Mouse (Mus musculus) thymus, postnatal 36 days (tissue): Measurements from ENCODE around the gene Paqr8.
"Not testable (repeated sequence)": the region's sequence is repeated elsewhere in the genome, so short reads cannot be mapped to it uniquely, and the experiment has no call there.

Experiments
- DNase-seq, 2 experiments: peaks; one replicate each; pipeline ENCODE4 v3.0.0; 2022; ENCODE audit warnings: mixed read lengths in 2 of 2

The Paqr8 gene

DNA sequence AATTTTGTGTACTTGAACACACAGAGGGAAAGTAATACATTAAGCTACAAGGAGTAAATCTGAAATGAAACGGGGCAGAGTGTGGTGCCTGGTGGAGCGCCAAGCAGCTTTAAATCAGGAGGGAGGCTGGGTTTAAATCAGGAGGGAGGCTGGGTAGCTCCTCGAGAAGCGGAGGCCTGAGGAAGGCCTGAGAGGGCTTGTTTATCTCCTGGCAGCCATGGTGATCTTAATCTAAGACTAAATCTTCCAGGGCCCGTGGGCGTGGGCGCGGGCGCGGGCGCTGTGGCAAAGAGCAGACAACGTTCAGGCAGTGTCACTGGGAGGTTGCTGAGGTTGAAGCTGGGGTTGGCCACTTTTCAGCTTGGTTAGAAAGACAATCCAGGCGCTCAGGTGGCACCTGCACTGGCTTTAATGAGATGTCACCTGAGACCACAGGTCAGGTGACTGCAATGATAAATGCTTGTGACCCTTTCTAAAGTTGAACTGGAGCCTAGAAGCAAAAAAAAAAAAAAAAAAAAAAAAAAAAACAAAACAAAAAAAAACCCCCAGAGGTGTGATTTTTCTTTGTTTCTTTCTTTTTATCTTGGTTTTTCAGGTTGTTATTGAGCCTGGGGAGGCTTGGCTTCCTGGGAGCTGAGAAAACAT is 22.2 kb downstream of the Paqr8 start:
- peak; percentile 38 to 46 for DNase-seq

DNA sequence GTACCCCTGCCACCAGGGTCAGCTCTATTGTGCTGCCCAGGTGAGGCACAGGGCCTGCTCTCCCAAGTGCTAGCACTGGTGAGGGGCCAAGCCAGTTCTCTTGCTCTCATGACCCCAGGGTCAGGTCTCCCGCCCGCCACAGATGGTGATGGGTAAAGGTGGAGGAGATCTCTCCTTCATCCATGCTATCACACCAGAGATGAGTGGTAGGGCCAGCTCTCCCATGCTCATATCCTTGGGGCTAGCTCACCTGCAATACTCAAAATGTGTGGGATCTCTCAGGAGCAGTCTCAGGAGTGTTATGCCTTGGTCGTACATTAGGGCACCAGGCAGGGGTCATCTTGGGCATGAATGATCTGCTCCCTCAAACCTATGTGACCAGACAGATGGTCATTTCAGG is 24.4 kb downstream of the Paqr8 start:
- DNase-seq, result no peak

DNA sequence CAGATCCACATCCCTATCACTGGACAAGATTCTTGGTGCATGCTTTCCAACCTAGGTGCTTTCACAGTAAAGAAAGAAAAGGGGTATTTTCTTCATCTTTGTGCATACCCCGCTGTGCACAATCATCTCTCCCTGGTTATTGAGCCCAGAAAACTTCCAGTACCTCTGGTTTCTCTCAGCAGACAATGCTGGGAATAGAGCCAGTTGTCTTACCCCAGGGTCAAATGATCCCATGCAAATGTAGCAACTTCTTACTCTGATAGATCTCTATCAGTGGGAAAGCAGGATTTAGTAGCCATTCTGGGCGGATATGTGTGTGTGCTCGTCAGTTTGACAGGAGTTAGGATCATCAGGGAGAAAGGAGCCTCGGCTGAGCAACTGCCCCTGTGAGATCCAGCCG is 25.2 kb downstream of the Paqr8 start:
- no peak for DNase-seq

DNA sequence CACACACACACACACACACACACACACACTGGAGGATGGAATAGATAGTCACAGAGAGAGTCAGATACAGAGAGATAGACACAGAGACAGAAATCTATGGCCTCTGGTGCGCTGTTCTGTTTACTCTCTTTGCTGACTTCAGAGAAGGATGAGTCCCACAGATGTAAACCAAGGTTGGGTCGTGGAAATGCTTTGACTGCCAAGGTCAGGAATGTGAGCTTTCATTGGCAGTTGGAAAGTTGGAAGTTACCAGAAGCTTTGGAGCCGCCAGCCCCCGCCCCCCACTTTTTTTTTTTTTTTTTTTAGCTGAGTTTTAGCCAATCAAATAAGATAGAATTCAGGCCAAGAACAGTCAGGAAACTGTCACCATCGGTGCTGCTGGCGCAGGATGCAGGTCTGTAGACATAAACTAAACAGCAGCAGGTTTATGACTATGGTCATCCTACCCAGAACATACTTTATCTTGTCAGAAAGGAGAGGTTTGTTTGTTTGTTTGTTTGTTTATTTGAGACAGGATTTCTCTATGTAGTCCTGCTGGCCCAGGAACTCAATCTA is 27.2 kb downstream of the Paqr8 start:
- no peak for DNase-seq

DNA sequence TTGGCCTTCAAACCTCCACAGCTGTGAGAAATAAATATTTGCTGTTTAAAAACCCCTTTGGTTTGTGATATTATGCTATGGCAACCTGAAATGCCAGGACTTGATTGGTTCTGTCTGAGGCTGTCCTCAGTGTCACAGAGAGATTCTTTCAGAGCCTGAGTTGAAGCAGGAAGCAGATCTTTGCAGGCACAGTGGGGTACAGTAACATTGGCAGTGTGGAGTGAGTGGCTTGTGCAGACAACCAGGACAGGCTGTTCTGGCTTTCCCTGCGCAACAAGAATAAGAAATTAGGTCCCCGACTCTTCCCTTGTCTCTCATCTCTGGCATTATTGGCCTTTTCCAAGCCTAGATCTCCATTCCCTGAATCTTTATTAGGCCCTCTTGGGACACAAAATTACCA is 29.3 kb downstream of the Paqr8 start:
- no peak for DNase-seq

DNA sequence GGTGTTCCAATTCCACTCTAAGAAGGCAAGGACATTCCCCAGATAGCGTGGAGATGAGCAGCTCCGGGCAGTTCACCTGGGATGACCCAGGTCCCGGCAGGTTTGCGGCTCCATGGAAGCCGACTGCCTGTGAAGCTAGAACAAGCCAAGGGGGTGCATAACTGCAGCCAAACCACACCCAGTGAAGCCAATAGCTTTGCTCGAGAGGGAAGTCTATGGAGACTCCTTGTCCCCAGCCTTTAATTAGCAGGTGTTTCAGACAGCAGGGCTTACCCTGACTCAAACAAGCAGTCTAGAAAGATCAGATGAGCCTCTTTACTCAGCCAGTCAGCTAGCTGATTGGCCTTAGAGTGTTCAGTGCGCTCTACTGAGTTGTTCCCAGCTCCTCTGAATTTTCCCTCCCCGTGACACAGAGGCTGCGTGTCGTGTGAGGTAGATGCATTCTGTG is 30.7 kb downstream of the Paqr8 start:
- no peak for DNase-seq

DNA sequence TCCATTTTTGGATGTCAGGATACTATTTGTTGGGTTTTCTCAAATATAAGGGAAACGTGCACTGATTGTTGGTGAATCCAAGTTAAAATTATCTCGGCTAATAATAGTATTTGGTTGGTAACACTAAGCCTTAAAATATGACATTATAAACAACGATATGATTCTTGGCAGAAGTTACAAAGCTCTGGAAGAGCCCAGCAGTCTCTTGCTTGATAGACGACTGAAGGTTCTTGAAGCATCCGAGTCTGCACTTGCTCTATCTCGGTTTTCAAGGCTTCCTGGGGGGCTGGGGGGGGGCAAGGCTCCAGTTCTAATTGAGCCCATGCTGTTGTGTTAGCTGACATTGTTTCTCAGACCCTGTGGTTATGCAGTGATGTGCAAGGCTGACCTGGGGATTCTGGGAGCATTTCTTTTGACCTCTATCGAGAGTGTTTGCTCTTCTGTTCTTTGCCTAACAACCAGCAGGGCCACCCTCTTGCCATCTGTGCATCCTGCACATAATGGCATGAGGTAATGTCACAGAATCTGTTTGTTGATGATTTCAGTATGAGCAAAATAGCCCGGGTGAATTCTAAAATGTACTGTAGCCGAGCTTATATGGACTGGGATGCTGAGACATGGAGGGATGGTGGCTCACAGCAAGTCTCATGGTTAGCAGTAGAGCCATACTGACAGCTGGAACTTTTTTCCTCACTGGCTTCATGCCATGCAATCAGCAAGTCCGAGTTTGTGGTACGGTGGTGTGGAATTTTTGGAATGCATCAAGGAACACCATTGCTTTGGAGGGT is 32.4 kb downstream of the Paqr8 start:
- no peak for DNase-seq

DNA sequence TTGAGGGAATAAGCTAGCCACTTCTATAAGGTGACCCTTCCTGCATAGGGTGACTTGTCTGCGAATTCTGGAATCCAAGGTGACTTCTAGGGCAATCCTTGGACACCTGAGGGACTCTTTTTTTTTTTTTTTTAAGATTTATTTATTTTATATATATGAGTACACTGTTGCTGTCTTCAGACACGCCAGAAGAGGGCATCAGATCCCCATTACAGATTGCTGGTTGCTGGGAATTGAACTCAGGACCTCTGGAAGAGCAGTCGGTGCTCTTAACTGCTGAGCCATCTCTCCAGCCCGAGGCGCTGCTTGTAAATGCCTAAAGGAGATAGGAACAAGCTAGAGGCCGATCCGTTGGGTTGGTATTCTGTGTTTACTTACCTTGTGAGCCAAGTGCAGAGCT is 34.9 kb downstream of the Paqr8 start:
- DNase-seq, result not testable (repeated sequence)

DNA sequence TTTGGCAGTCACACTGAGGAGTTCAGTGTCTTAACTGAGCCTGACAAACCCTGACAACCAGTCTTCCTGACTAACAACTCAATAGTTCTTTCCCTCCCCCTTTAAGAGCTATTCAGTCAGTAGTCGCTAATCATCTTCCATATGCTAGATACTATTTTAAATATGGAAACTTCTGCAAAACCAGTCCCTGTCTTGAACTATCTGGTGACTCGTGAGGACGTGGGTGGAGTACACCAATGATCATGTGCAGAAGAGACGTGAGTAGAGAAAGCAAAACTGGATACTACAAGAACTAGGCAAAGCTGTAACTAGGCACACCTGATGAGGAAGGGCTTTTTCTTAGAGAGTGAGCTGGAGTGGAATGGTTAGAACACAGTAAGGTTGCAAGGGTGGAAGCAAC is 35.5 kb downstream of the Paqr8 start:
- DNase-seq, result no peak

DNA sequence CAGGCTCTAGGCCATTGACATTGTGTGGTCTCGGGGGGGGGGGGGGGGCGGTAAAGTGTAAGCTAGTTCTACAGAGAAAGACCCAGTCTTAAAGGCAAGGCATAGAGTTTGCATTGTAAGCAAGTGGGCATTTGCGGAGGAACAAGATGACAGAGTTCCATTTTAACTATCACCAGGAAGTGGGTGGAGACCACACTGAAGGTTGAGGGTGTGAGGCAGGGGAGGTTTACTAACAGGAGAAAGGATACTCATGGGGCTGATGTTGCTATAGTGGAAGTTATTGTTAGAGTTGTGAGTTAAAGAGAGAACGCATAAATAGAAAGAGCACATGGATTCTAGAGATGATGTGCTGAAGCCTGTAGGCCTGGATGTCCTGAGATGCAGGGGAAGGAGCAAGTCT is 36.0 kb downstream of the Paqr8 start:
- DNase-seq, result no peak

DNA sequence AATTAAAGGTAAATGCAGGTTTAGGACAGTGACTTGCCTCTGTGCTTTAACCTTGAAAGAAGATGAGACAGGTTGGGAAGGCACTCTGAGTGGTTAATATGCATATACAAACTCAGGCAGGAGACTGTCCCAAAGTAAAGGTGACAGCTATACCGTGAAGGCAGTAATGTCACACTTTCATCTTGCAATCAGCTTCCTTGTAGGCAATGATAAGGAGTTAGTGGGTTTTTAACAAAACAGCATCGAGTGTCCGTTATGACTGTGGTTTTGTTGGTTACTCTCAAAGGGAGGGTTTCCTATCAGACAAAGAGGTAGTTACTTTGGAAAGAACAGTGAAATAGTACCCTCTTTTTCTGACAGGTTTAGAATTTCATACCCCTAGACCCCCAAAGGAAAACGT is 38.1 kb downstream of the Paqr8 start:
- DNase-seq, result no peak

DNA sequence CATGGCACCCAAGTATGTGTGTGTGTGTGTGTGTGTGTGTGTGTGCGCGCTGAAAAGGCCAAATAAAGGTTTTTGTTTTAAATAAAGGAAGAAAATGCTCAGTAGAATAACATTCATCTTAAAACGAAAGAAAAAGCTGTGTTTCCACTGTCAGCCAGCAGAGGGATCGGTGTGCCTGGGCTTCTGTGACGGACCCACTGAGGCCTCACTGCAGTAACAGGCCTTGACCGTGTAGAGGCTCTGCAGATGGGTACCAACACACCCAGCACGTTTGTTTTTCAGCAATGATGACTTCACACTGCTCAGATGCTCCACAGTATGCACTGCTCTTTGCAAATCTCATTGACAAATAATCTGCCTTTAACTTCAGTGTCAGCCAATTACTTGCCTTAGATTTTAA is 43.1 kb downstream of the Paqr8 start:
- DNase-seq, result peak; percentile 59 to 61

DNA sequence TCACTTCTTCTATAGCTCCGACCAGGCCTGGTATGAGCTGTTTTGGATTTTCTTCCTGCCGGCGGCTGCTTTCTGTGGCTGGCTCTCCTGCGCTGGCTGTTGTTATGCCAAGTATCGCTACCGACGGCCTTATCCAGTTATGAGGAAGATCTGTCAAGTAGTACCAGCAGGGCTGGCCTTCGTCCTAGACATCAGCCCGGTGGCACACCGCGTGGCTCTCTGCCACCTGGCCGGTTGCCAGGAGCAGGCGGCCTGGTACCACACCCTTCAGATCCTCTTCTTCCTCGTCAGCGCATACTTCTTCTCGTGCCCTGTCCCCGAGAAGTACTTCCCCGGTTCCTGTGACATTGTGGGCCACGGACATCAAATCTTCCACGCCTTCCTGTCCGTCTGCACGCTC is 44.7 kb downstream of the Paqr8 start:
- DNase-seq, result no peak

DNA sequence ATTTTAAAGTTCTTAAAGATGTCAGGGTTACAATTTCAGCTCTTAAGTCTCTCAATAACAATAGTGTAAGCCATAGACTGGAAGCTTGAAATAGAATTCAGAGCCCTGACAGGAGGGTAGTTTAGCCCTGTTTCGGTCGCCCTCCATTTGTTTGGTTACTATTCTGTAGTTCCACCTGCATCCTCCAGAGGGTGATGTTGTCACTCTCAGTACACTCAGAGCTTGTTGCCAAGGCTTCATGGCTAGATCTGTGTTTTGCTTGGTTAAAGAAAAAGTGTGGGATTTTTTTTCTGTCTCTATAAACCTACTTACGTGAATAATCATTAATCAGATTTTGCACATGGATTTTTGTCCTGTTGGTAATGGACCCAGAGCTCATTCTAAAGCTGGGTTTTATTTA is 48.6 kb downstream of the Paqr8 start:
- DNase-seq, result peak; percentile 22 to 40

DNA sequence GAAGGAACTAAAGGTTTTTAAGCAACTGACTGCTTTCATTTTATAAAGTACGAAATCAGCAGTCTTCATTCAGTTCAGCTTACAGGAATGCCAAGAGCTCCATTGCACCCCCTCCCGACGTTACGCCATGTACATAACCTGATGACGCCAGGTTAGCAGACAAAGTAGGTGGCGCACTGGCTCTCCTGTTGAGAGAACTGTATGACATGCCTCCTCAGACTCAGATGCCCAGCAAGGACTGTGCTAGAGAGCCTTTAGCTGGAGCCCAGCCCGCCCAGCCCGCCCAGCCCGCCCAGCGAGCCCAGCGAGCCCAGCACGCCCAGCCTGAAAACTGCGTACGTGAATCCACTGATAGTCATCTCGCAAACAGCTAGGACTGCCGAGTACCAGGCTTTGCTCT is 49.7 kb downstream of the Paqr8 start:
- DNase-seq, result peak; percentile 64 to 75

DNA sequence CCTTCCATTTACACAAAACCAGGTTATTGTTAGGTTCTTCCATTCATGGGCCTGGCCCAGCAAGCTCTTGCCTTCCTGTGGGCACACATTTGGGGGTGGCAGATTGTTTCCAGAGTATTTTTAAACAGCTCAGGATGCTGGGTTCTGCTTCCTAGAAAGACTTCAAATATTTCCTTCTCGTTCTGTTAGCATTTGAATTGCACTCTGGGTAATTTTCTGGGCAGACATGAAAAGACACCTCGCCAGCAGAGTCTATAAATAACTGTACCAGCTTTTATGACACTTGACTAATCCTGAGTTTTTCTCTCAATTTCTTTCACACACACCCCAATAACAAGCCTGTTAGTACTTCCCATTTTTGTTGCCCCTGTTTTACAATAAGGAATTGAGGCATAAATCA is 50.9 kb downstream of the Paqr8 start:
- no peak for DNase-seq

DNA sequence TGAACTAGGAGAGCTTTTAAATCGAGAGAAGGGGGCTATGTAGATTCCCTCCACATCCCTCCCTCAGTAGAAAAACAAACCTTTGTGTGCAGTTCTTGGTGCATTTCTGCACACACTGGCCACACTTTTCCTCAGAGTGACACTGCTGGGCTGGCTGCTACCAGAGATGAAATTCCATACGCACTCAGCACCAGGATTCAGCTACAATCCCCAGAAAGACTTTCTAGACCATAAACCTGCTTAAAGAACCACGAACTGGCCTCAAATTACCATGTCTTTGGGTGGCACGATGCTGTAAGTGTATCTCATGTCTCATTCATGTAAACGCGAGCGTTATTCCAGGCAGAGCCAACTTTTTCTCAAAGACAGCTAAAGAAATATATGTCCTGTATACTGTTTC is 51.5 kb downstream of the Paqr8 start:
- DNase-seq, result no peak

DNA sequence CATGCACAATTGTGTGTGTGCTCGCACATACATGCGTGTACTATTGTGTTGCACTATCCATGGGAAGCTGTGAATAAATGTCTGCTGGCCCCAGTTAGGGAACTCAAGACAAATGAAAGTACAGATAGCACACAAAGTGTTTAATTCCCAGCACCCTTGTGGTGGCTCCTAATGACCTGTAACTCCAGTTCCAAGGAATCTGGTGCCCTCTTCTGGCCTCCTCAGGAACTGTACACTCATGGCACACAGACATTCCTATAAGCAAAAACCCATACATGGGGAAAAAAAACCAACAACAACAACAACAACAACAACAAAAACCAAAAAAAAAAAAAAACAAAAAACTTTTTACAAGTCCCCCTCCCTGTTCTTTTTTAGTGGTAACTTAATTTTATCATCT is 52.6 kb downstream of the Paqr8 start:
- DNase-seq, result no peak

DNA sequence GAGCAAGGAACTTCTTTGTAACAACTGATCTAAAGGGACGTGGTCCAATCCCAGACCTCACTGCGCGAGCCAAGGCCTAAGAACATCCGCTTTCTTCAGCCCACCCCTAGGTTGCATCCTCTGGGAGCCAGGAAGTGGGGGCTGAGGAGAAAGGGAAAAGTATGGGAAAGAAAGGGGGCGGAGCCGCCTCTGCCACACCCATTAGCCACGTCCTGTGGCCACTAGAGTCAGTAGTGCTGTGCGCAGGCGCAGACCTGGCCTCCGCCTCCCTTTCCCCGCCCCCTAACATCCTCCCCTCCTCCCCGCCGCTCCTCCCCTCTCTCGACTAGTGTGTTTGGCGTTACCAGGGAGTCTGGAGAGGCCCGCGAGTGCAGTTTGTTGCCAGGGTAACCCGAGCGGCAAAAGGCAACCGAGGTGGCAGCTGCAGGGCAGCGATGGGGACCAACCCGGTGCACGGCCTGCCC is 60.9 kb downstream of the Paqr8 start, which contains the start of gene Efhc1:
Gene Efhc1, plus strand, starts transcription at position 327 of the 464 bp plus-strand sequence.
- DNase-seq, result peak; percentile 84 to 89

DNA sequence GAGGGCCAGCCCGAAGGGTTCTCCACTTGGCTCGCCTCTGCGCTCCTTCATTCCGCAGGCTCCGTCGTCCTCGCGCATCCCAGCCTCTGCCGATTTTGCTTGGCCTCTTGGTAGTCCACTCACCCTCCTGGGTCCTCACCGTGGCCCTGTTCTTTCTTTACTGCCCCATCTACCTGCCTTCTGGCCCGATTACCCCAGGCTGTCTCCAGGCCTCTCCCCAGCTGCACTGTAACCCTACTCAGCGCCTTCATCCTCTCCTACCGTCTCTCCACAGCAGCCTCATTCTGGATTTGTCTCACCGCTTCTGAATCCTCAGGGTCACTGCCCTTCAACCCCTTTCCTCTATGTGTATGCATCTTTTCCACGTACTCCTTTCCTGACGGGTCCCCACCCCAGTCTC is 61.4 kb downstream of the Paqr8 start:
- DNase-seq, result no peak

DNA sequence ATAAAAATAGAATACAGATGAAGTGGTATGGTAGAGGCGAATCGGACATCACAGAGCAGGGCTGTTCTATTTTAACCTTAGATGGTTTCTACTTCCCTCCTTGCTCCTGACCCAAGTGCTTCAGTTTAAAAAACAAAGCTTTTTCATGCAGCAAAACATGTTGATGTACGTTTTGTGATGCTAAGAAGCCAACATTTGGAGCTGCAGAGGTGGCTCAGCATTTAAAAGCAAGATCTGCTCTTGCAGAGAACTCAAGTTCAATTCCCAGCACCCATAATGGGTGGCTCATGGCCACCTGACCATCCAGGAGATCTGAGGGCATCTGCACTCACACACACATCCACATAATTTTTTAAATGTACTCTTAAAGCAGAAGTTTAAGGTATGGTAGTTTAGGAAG is 64.5 kb downstream of the Paqr8 start:
- no peak for DNase-seq

DNA sequence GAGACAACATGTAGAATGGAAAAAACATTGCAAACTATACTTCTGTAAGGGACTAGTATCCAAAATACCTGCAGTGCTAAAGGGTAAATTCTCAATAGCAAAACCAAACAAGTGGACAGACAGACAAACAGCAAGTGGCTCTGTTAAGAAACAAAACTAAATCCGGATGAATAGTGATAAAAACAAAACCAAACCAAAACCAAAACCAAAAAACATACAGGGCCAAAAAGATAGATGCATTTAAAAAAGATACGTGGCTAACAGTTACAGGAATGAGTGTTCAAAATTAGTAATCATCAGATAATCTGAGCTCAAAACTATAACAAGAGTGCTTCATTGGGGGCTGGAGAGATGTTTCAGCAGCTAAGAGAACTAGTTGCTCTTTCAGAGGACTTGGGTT is 79.2 kb downstream of the Paqr8 start:
- no peak for DNase-seq

DNA sequence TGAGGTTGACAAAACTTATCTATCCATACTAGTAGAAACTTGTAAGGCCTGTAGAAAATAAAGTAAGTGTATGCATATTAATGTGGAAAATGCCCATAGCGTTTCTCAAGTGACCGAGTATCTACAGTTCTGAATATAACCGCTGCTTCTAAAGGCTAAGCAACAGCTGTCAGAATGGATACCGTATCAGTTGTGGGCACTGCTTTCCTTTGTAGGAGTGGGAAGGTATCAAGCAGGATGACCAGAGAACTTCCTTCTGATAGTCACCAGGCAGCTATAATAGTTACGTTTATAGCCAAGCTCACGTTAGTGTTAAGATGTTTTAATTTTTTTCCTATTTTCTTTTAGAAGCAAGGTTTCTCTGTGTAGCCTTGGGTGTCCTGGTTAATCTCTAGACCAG is 83.0 kb downstream of the Paqr8 start:
- no peak for DNase-seq
